Mouse (Mus musculus) ES-E14 (cell line): ENCODE data around the gene Vmn2r7.

Experiments used
- CHD2 ChIP-seq: IDR thresholded peaks from 2 replicates; pipeline ENCODE4 v1.6.1; 2014; ENCODE audit warnings: mild to moderate bottlenecking, low read depth, low read length, inconsistent platforms
- MAFK ChIP-seq: IDR thresholded peaks from 2 replicates; pipeline ENCODE4 v1.6.1; 2014; ENCODE audit warnings: mild to moderate bottlenecking, low read depth, low read length, inconsistent platforms; ENCODE audit not compliant: insufficient read depth
- ZNF384 ChIP-seq: IDR thresholded peaks from 2 replicates; pipeline ENCODE4 v1.6.1; 2012; ENCODE audit warnings: low read depth, low read length, inconsistent platforms

DNA sequence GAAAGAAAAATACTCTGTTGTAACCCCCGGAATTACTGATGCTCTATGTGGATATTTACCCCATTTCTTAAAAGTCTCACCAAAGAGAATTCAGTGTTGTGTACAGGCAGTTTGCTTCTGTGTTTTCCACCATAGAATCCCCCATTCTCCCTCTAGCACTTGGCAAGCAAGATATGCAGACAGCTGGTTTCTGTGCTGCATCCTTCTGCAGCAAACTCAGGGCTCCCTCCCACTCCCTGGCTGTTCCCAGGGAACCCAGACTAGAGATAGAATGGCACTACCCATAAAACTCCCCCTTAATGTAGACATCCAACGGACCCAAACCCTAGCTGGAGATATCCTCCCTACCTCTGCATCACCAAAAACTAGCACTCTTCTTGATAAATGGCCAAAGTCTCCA, 88.4 kb downstream of the Vmn2r7 start:
- no peak for TF ChIP-seq CHD2
- TF ChIP-seq MAFK = no peak
- TF ChIP-seq ZNF384 = no peak
